Mouse (Mus musculus): Measurements from ENCODE around the gene Gm28051. TPM values are rescaled to one million over a fixed set of nuclear protein-coding genes. Genes with fewer than 3 reads are reported as not detected.

Gm28051 gene
- polyA plus RNA-seq, 1 experiment from 2014 or later = not detected

DNA sequence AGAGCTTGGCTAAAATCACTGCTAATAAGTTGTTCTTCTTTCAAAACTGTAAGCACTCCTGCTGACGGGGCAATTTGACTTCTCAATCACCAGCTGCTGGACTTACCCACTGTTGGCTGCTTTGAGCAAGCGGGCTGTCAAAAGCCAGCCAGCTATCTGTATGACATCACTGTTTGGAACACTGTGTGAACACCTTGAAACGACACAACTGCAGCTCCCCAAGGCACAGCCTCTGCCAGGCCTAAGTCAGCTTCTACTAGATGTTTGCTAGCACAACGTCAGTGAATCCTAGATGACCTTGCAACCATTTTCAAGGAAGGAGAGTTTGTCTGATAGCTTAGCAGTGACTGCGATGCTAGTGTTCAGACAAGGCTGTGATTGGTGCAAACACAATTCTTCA lies 18.5 kb downstream of the Gm28051 start:
- H3K27ac ChIP-seq = no peak overlapping the region
- peaks cover 21% of the 10 kb centered on the region for H3K4me1 ChIP-seq (replicated peaks)
- ATAC-seq (ENCODE audit: low FRiP score) = no peak
- H3K27me3 ChIP-seq = no peaks in the 10 kb centered on the region
- 84% methylated on average over 5 of the region's 5 CpGs for WGBS
- H3K36me3 ChIP-seq = no peaks in the 10 kb centered on the region
- H3K9ac ChIP-seq = no peak overlapping the region
- no peak overlapping the region for H3K4me2 ChIP-seq
- H3K4me3 ChIP-seq = no peak overlapping the region
- H3K9me3 ChIP-seq = no peaks in the 10 kb centered on the region

GRCm38 (mm10) chr12:102733381-102733780 lies 24.2 kb downstream of the Gm28051 start:
- no peak for ATAC-seq (ENCODE audit: low FRiP score)
- Histone ChIP-seq H3K27ac (no peak overlapping the region), H3K4me2 (no peak overlapping the region), H3K36me3 (no peaks in the 10 kb centered on the region), H3K27me3 (no peaks in the 10 kb centered on the region), H3K4me3 (no peak overlapping the region), H3K9me3 (no peaks in the 10 kb centered on the region), H3K4me1 (replicated peaks) (peaks cover 23% of the 10 kb centered on the region), H3K9ac (no peak overlapping the region)
- 11% methylated on average over 5 of the region's 5 CpGs for WGBS

DNA sequence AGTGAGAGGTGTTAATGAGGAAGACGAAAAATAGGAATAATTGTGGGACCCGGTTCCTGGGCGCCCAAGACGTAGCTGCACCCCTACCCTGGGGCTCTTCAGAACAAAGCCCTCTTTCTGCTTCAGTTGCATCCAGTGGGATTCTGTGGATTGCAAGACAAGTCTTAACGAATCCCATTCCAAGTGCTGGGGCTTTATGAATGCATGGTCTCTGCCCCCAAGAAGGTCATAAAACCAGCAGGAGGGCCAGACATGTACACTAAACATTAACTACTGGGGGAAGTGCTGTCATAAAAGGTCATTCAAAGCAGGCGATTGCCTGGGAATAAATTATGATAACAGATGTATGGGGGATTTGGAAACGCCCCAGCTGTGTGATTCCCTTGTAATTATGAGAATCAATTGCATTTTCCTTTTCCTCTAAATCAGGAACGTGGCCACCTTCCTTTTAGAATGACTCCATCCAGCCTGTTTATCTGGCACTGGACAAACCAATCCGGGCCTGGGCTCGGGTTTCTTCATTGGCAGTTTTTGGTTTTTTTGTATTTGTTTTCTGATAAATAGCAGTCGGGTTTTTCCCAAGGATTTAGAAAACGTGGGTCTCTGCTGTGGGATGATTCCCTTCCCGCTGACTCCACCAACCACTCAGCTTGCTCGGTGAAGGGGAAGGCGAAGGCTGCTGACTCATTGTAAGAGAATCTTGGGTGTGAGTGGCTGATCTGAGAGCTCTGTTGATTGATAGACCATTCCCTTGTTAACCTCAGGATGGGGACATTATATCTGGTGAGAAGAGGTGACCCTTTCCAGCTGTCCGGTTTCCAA lies 26.6 kb downstream of the Gm28051 start:
- H3K27me3 ChIP-seq = no peaks in the 10 kb centered on the region
- ATAC-seq (ENCODE audit: low FRiP score) = peak; percentile 44
- peak overlapping the region; percentile 92 for H3K27ac ChIP-seq
- H3K9me3 ChIP-seq = no peaks in the 10 kb centered on the region
- no peaks in the 10 kb centered on the region for H3K36me3 ChIP-seq
- peak overlapping the region; percentile 54 for H3K4me2 ChIP-seq
- H3K4me3 ChIP-seq = peak overlapping the region; percentile 25
- peaks cover 23% of the 10 kb centered on the region for H3K4me1 ChIP-seq (replicated peaks)
- WGBS = 28% methylated on average over 16 of the region's 16 CpGs
- peak overlapping the region; percentile 55 for H3K9ac ChIP-seq

DNA sequence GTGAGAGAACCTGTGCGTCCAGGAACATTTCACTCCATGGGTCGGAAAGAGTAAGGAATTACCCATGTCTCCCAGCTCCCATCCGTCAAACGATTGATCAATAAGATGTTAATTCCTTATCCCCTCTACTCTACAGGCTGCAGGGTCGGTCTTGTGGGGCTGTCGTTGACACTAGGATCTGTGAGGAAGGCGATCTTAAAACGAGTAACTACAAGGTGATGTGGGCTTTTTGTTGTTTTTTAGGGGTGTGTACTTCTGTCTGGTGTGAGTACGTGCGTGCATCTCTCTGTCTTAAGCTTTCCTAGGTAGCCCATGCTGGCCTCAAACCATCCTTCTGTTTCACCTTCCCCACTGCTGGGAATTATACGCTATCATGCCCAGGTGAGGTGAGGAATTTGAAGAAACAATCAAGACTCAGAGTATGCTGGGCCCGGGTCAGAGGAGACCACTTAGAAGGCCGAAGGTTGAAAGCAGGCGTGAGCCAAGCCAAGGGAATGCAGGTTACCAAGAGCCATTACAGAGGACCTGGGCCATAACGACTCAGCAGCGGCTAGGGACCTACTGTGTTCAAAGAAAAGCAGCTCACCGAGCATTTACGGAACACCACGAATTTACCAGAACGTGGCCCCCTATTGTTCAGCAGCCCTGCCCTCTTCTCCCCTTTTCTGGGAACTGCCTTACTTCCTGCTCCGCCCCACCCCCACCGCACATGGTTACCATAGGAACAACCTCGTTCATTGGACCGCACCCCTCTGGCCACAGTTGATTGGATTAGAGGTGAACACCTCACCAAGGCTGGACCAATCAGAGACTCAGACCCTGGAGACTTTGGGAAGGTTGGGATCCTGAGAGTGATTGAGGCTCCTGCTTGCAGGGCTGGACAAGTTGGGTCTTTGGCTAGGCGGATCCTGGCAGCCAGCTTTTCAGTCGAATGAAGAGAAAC lies 27.4 kb downstream of the Gm28051 start:
- Histone ChIP-seq H3K36me3 (no peaks in the 10 kb centered on the region), H3K9ac (0 out of 2 replicates have a peak overlapping the region, but pooled peaks have one; percentile 35), H3K4me1 (replicated peaks) (peaks cover 23% of the 10 kb centered on the region), H3K27me3 (no peaks in the 10 kb centered on the region), H3K9me3 (no peaks in the 10 kb centered on the region), H3K4me2 (peak overlapping the region; percentile 54), H3K27ac (peak overlapping the region; percentile 92), H3K4me3 (peak overlapping the region; percentile 25)
- peak; percentile 96 for ATAC-seq (ENCODE audit: low FRiP score)
- 32% methylated on average over 26 of the region's 26 CpGs for WGBS

DNA sequence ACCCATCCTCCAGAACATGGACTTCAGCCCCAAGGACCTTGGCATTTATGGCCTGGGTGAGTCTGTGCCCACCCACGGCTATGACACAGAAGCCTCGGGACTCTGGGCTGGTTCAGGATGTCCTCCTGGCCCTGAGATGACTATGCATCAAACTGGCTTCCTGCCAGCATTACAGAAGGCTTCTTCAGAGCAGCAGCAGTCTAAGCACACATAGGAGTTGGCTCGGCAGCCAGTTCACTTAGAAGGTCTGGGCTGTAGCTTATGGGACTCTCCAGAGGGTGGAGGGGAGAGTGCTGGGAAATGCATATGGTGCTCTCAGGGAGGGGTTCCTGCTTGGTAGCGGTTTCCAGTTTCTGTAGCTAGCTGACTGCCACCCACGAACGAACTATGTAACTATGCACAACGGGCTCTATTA lies 31.8 kb downstream of the Gm28051 start:
- H3K9me3 ChIP-seq = no peaks in the 10 kb centered on the region
- H3K4me2 ChIP-seq = no peak overlapping the region
- 84% methylated on average over 7 of the region's 7 CpGs for WGBS
- no peak overlapping the region for H3K4me3 ChIP-seq
- H3K27me3 ChIP-seq = no peaks in the 10 kb centered on the region
- no peaks in the 10 kb centered on the region for H3K36me3 ChIP-seq
- H3K4me1 ChIP-seq (replicated peaks) = peaks cover 12% of the 10 kb centered on the region
- no peak for ATAC-seq (ENCODE audit: low FRiP score)
- H3K27ac ChIP-seq = no peak overlapping the region
- no peak overlapping the region for H3K9ac ChIP-seq

- WGBS = 93% methylated on average over 6 of the region's 6 CpGs
- ATAC-seq (ENCODE audit: low FRiP score) = no peak
- no peaks in the 10 kb centered on the region for H3K27me3 ChIP-seq
These were observed 32.4 kb downstream of the Gm28051 start for GRCm38 (mm10) chr12:102725146-102725545.

DNA sequence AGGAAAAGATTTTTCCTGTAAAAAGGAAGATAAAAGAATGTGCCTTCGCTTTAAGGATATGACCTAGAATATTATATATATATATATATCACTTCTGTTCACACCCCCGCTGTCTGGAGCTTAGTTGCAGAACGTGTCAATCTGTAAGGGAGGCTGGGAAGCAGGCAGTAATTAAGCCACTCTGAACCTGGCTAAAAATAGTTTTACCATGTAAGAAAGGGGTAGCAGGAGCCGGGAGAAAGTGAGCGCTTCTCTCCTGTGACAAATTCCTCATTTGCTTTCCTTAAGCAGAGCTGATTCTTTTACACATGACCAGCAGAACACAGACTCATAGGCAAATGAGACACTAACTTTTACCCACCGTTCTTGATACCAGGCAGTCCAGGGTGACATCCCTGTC lies 33.7 kb downstream of the Gm28051 start:
- no peak overlapping the region for H3K4me3 ChIP-seq
- H3K4me2 ChIP-seq = no peak overlapping the region
- no peak overlapping the region for H3K9ac ChIP-seq
- H3K36me3 ChIP-seq = no peaks in the 10 kb centered on the region
- no peak for ATAC-seq (ENCODE audit: low FRiP score)
- no peaks in the 10 kb centered on the region for H3K27me3 ChIP-seq
- no peak overlapping the region for H3K27ac ChIP-seq
- 88% methylated on average over 6 of the region's 6 CpGs for WGBS
- H3K4me1 ChIP-seq (replicated peaks) = 0 out of 2 replicates have a peak, but pooled peaks cover 3% of the 10 kb centered on the region
- no peaks in the 10 kb centered on the region for H3K9me3 ChIP-seq

More at GRCm38 (mm10) chr12:102725146-102725545, 32.4 kb downstream of the Gm28051 start:
- no peak overlapping the region for H3K4me2 ChIP-seq
- no peak overlapping the region for H3K9ac ChIP-seq
- H3K27ac ChIP-seq = no peak overlapping the region
- no peaks in the 10 kb centered on the region for H3K9me3 ChIP-seq
- H3K36me3 ChIP-seq = no peaks in the 10 kb centered on the region
- peaks cover 6% of the 10 kb centered on the region for H3K4me1 ChIP-seq (replicated peaks)
- H3K4me3 ChIP-seq = no peak overlapping the region

GRCm38 (mm10) chr12:102722966-102723365 lies 34.6 kb downstream of the Gm28051 start:
- H3K9me3 ChIP-seq = no peaks in the 10 kb centered on the region
- no peak for ATAC-seq (ENCODE audit: low FRiP score)
- 0 out of 2 replicates have a peak, but pooled peaks cover 3% of the 10 kb centered on the region for H3K4me1 ChIP-seq (replicated peaks)
- H3K9ac ChIP-seq = no peak overlapping the region
- H3K27ac ChIP-seq = no peak overlapping the region
- no peaks in the 10 kb centered on the region for H3K36me3 ChIP-seq
- no peak overlapping the region for H3K4me3 ChIP-seq
- H3K4me2 ChIP-seq = no peak overlapping the region
- H3K27me3 ChIP-seq = no peaks in the 10 kb centered on the region
- 47% methylated on average over 8 of the region's 8 CpGs for WGBS

- no peaks in the 10 kb centered on the region for H3K9me3 ChIP-seq
- 0 out of 2 replicates have a peak, but pooled peaks cover 3% of the 10 kb centered on the region for H3K4me1 ChIP-seq (replicated peaks)
- ATAC-seq (ENCODE audit: low FRiP score) = peak; percentile 13; the same call in 1 of the 2 replicates
- H3K9ac ChIP-seq = no peak overlapping the region
- H3K27me3 ChIP-seq = no peaks in the 10 kb centered on the region
- H3K36me3 ChIP-seq = no peaks in the 10 kb centered on the region
- no peak overlapping the region for H3K4me3 ChIP-seq
- no peak overlapping the region for H3K27ac ChIP-seq
- WGBS = 49% methylated on average over 11 of the region's 11 CpGs
- H3K4me2 ChIP-seq = no peak overlapping the region
These were observed 35.1 kb downstream of the Gm28051 start for GRCm38 (mm10) chr12:102722451-102722850.

DNA sequence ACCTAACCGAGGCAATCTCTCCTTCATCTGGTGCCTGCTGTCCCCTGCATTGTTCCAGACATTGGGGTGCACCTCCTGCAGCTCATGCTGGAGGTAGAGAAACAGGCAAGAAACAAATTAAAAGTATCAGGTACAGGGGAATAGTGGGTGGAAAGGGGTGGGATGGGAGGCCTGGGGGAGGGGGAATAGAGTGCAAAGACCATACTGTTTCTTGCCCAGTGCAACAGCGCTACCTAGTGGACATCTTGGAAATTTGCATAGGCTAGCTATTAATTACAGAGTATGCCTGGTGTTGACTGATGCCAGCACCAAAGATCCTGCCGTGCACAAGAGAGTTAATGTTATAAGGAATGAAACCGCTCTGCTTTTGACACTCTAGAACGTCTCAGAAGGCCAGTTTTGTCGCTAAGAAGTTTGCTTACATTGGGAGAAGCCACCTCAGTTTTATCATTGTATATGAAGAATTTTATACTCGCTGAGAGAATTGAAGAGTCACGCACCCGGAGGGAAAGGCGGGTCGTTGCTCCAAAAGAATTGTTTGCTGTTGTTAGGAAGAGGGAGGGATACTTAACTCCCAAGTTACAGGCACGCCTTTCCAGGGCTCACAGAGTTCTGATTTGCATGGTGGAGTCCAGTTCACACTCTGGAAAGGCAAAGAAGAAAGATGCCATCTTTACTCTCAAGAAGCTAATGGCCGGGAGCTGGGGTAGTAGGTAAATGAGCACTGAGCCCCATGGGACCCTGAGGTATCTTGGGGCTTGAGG lies 37.8 kb downstream of the Gm28051 start:
- Histone ChIP-seq H3K9ac (peak overlapping the region; percentile 31), H3K9me3 (no peaks in the 10 kb centered on the region), H3K27ac (no peak overlapping the region), H3K27me3 (no peaks in the 10 kb centered on the region), H3K4me2 (no peak overlapping the region; the same call in 1 of the 2 replicates), H3K4me1 (replicated peaks) (0 out of 2 replicates have a peak, but pooled peaks cover 3% of the 10 kb centered on the region), H3K36me3 (no peaks in the 10 kb centered on the region), H3K4me3 (no peak overlapping the region)
- ATAC-seq (ENCODE audit: low FRiP score) = peak; percentile 71; the same call in 1 of the 2 replicates
- WGBS = 29% methylated on average over 13 of the region's 13 CpGs

GRCm38 (mm10) chr12:102714654-102715395 lies 42.7 kb downstream of the Gm28051 start:
- WGBS = 81% methylated on average over 10 of the region's 10 CpGs
- Histone ChIP-seq H3K9me3 (no peaks in the 10 kb centered on the region), H3K9ac (no peak overlapping the region), H3K36me3 (no peaks in the 10 kb centered on the region), H3K4me3 (no peak overlapping the region), H3K27ac (no peak overlapping the region), H3K4me1 (replicated peaks) (0 out of 2 replicates have a peak, but pooled peaks cover 2% of the 10 kb centered on the region), H3K4me2 (no peak overlapping the region), H3K27me3 (no peaks in the 10 kb centered on the region)
- no peak for ATAC-seq (ENCODE audit: low FRiP score)

All from hindbrain, embryonic 13.5 days (tissue).